In the genomic region with DNA sequence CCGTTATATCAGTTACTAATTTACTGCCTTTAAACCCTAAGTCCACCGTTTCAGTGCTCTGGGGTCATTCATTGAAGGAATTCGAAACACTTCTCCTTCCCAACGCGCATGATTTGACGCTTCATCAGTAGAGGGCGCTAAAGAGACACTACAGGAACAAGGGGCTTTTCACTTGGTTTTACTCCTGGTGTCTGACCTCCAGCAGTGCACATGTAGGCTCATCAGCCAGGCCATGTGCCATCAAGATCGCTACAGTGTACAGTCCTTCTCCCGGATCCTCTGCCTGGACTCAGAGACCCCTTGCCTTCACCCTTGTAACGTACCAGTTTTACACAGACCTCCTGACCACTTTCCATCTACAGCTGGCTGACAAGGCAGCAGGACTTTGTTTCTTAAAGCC, we compare ENCODE assay signal across 7 mouse cellular contexts.
DNase-seq lines count a peak whose midpoint lies in the region; ATAC-seq and TF ChIP-seq lines count a peak whose summit lies in the region.

No protein-coding gene starts in this region.

- 10% methylated on average over 10 of the region's 10 CpGs for WGBS in midbrain, embryonic 11.5 days

- H3K4me1 ChIP-seq in cortical plate, adult 2 months (ENCODE audit: control insufficient read depth, insufficient read depth, low read length) = no peaks in the 10 kb centered on the region
- no peaks in the 10 kb centered on the region; the same call in 1 of the 2 replicates for H3K4me1 ChIP-seq in midbrain, embryonic 11.5 days (ENCODE audit: control insufficient read depth, insufficient read depth, low read length)

- intact Hi-C loops in left cerebral cortex, postnatal 36 days (cut with DNase I) = loop anchor here (2.0 to 5.0 kb wide), 2 partner anchors 253 to 327 kb away; no protein-coding TSS in a partner anchor

- H3K4me3 ChIP-seq in cortical plate, adult 2 months (ENCODE audit: insufficient read depth, low read length) = no peak overlapping the region
- no peak overlapping the region for H3K4me3 ChIP-seq in midbrain, embryonic 11.5 days (ENCODE audit: low read depth, low read length)

- peak; percentile 71 for DNase-seq in adrenal gland, adult 8-10 months
- peak; percentile 43 to 76 for DNase-seq in gastrocnemius, postnatal 4 days (ENCODE audit: low spot score in 2 of 2)
- DNase-seq in kidney, adult 11 months = peak; percentile 69
- peak; percentile 52 to 64 for DNase-seq in left cerebral cortex, postnatal 36 days (ENCODE audit: low spot score in 2 of 2)
- peak; percentile 97 for DNase-seq in midbrain, embryonic 11.5 days (ENCODE audit: low spot score, missing footprints)
- DNase-seq in skeletal muscle tissue, adult 2 months (ENCODE audit: low read depth, low spot score) = peak; percentile 66

- H3K9ac ChIP-seq in midbrain, embryonic 11.5 days (ENCODE audit: low read length) = no peak overlapping the region

- no peaks in the 10 kb centered on the region for H3K9me3 ChIP-seq in midbrain, embryonic 11.5 days (ENCODE audit: control insufficient read depth, low read length)

- peak; percentile 91 for TF ChIP-seq CTCF in cortical plate, adult 2 months (IDR thresholded peaks at IDR 0.05; ENCODE audit: extremely low read depth, insufficient read depth, low read length)

- no peak for TF ChIP-seq POLR2A in cortical plate, adult 2 months (IDR thresholded peaks at IDR 0.05; ENCODE audit: extremely low read depth, insufficient read depth, low read length)

- no peaks in the 10 kb centered on the region for H3K36me3 ChIP-seq in midbrain, embryonic 11.5 days (ENCODE audit: control insufficient read depth, insufficient read depth, low read length)

- H3K4me2 ChIP-seq in midbrain, embryonic 11.5 days = no peak overlapping the region

- no peaks in the 10 kb centered on the region for H3K27me3 ChIP-seq in midbrain, embryonic 11.5 days (ENCODE audit: control insufficient read depth, insufficient read depth, low read length)

- ATAC-seq in midbrain, embryonic 11.5 days (ENCODE audit: low FRiP score) = peak; percentile 81

- H3K27ac ChIP-seq in cortical plate, adult 2 months (ENCODE audit: insufficient read depth, low read length) = no peak overlapping the region
- no peak overlapping the region for H3K27ac ChIP-seq in midbrain, embryonic 11.5 days (ENCODE audit: low read depth, low read length)
